Mouse (Mus musculus) urinary bladder, postnatal 4 days (tissue): Measurements from ENCODE around the gene Nt5c.
"Not testable (repeated sequence)": the region's sequence is repeated elsewhere in the genome, so short reads cannot be mapped to it uniquely, and the experiment has no call there.

ENCODE experiments used
- DNase-seq, 2 experiments: peaks; one replicate each; pipeline ENCODE4 v3.0.0; 2021 to 2022; ENCODE audit warnings: low spot score in 2 of 2

Gene Nt5c

GRCm38 (mm10) chr11:115467217-115467618 is 24.4 kb downstream of the Nt5c start:
- no peak for DNase-seq

GRCm38 (mm10) chr11:115464851-115465250 is 26.8 kb downstream of the Nt5c start:
- DNase-seq = no peak

- DNase-seq = no peak
Measured at GRCm38 (mm10) chr11:115463397-115463796, 28.3 kb downstream of the Nt5c start.

GRCm38 (mm10) chr11:115462243-115462891 is 29.3 kb downstream of the Nt5c start, which contains the start of gene Slc16a5:
Slc16a5 (plus strand) TSS chr11:115462474.
- DNase-seq = no peak

- no peak for DNase-seq
Measured at GRCm38 (mm10) chr11:115461846-115462242, 29.8 kb downstream of the Nt5c start.

- DNase-seq = no peak
Measured at GRCm38 (mm10) chr11:115460976-115461375, 30.7 kb downstream of the Nt5c start.

- no peak for DNase-seq
Measured at GRCm38 (mm10) chr11:115457405-115457804, 34.3 kb downstream of the Nt5c start.

GRCm38 (mm10) chr11:115456182-115456581 is 35.5 kb downstream of the Nt5c start:
- DNase-seq = no peak

GRCm38 (mm10) chr11:115455619-115456018 is 36.0 kb downstream of the Nt5c start:
- no peak for DNase-seq

- DNase-seq = not testable (repeated sequence)
Measured at GRCm38 (mm10) chr11:115454822-115455221, 36.8 kb downstream of the Nt5c start.

GRCm38 (mm10) chr11:115453306-115453705 is 38.4 kb downstream of the Nt5c start:
- no peak for DNase-seq

GRCm38 (mm10) chr11:115452281-115452860 is 39.3 kb downstream of the Nt5c start:
- DNase-seq = no peak

- DNase-seq = no peak
Measured at GRCm38 (mm10) chr11:115451781-115452241, 39.9 kb downstream of the Nt5c start.

GRCm38 (mm10) chr11:115450176-115450575 is 41.5 kb downstream of the Nt5c start:
- DNase-seq = no peak

GRCm38 (mm10) chr11:115448998-115449397 is 42.7 kb downstream of the Nt5c start:
- no peak for DNase-seq

GRCm38 (mm10) chr11:115448075-115448474 is 43.6 kb downstream of the Nt5c start:
- DNase-seq = no peak

- no peak for DNase-seq
Measured at GRCm38 (mm10) chr11:115447321-115447885, 44.3 kb downstream of the Nt5c start.

- no peak for DNase-seq
Measured at GRCm38 (mm10) chr11:115446906-115447305, 44.8 kb downstream of the Nt5c start.

- no peak for DNase-seq
Measured at GRCm38 (mm10) chr11:115441417-115441816, 50.2 kb downstream of the Nt5c start.
